ENCODE assay signal across 10 mouse cellular contexts in genomic region chr3:52685434-52686181, GRCm38 (mm10).
A peak's percentile ranks its signal among the peaks of the same experiment; 100 is the strongest.
DNase-seq lines count a peak whose midpoint lies in the region; TF ChIP-seq lines count a peak whose summit lies in the region.
"Had no signal": no experiment of that assay in that cellular context is flagged by ENCODE, and none has a peak within 500 bp of the region (broad histone marks: within the 10 kb centered on the region; RNA-seq: fewer than 3 reads in every experiment).

No protein-coding gene starts in this region.

- no peaks in the 10 kb centered on the region for H3K27me3 ChIP-seq in thymus, adult 2 months (ENCODE audit: control insufficient read depth, insufficient read depth, low read length)
- H3K27me3 ChIP-seq: heart, embryonic 15.5 days had no signal

- no peaks in the 10 kb centered on the region for H3K36me3 ChIP-seq in thymus, adult 2 months (ENCODE audit: control insufficient read depth, insufficient read depth, low read length)
- H3K36me3 ChIP-seq: heart, embryonic 15.5 days; midbrain, embryonic 12.5 days had no signal

- peak; percentile 58 to 90 for DNase-seq in adrenal gland, adult (ENCODE audit: inconsistent age in 2 of 2, low spot score in 1 of 2)
- no peak for DNase-seq in adrenal gland, postnatal 4 days (ENCODE audit: low spot score in 2 of 2)
- peak; percentile 81 for DNase-seq in 3T3-L1 (ENCODE audit: low read depth, low spot score)
- peak; percentile 67 for DNase-seq in gonadal fat pad, adult 2 months (ENCODE audit: low read depth)
- peak; percentile 50 to 63 for DNase-seq in lung, adult 18-20 months
- no peak for DNase-seq in embryo, embryonic 10 days (ENCODE audit: low spot score)
- no peak for DNase-seq in thymus, adult 2 months
- no peak for DNase-seq in thymus, postnatal 36 days

- no peak overlapping the region for H3K4me3 ChIP-seq in thymus, adult 2 months (ENCODE audit: control insufficient read depth, insufficient read depth, low read length)
- H3K4me3 ChIP-seq: heart, embryonic 15.5 days; midbrain, embryonic 12.5 days had no signal

- H3K27ac ChIP-seq in thymus, adult 2 months (ENCODE audit: control insufficient read depth, insufficient read depth, low read length) = no peak overlapping the region
- H3K27ac ChIP-seq: heart, embryonic 15.5 days; midbrain, embryonic 12.5 days had no signal

- no peak for TF ChIP-seq CTCF in thymus, adult 2 months (IDR thresholded peaks at IDR 0.05; ENCODE audit: borderline replicate concordance, control insufficient read depth, extremely low read depth, insufficient read depth, low read length, poor library complexity)

- H3K4me1 ChIP-seq in thymus, adult 2 months (replicated peaks; ENCODE audit: control insufficient read depth, insufficient read depth, low read length) = no peaks in the 10 kb centered on the region
- H3K4me1 ChIP-seq: heart, embryonic 15.5 days had no signal

- TF ChIP-seq POLR2A in thymus, adult 2 months (IDR thresholded peaks at IDR 0.05; ENCODE audit: control insufficient read depth, extremely low read depth, insufficient read depth, low read length, poor library complexity) = no peak

- WGBS in thymus, adult 2 months = 80% methylated on average over 9 of the region's 9 CpGs

Comparison
In these comparisons a context has a peak if more than half of its experiments do, and no peak if none do; other contexts are left out.
1. DNase-seq: peak in adrenal gland, adult (2 of 2), 3T3-L1 (single experiment), gonadal fat pad, adult 2 months (single experiment) and lung, adult 18-20 months (2 of 2); none in adrenal gland, postnatal 4 days (0 of 2), embryo, embryonic 10 days (single experiment), thymus, adult 2 months (single experiment) and thymus, postnatal 36 days (0 of 2).